Mouse (Mus musculus) adrenal gland, postnatal 0 days (tissue): ENCODE results near the gene Olfr845. TPM values are rescaled to one million over a fixed set of nuclear protein-coding genes. Genes with fewer than 3 reads are reported as not detected.

Experiments
- polyA plus RNA-seq: library from polyadenylated mRNA; unstranded; fragments of >200 nt; fragmentation: Nextera tagmentation; extraction: Ambion mirVana; gene quantifications from 2 replicates; pipeline ENCODE4 v1.2.1, GENCODE M21; 2015

Gene Olfr845
- not detected in 2 replicates for polyA plus RNA-seq

GRCm38 (mm10) chr9:19336157-19336556 lies at the start of gene Olfr845:
Gene Olfr845, plus strand, starts transcription at chr9:19336457.

GRCm38 (mm10) chr9:19316047-19316446 lies 20.2 kb upstream of the Olfr845 start, which contains the start of gene Olfr844:
Gene Olfr844, plus strand, starts transcription at chr9:19316347.

GRCm38 (mm10) chr9:19363905-19364304 lies 27.6 kb downstream of the Olfr845 start, which contains the start of gene Olfr846:
Gene Olfr846, minus strand, starts transcription at chr9:19364005.

GRCm38 (mm10) chr9:19378569-19378968 lies 42.3 kb downstream of the Olfr845 start, which contains the start of gene Olfr847:
Gene Olfr847, minus strand, starts transcription at chr9:19378669.

Other genes with a start within 250 kb of the Olfr845 start
- not detected in 2 replicates for gene Olfr836, start 216.1 kb upstream of the Olfr845 start, polyA plus RNA-seq
- gene Olfr837, start 200.1 kb upstream of the Olfr845 start, polyA plus RNA-seq, result not detected in 2 replicates
- gene Olfr839-ps1, start 159.1 kb upstream of the Olfr845 start, polyA plus RNA-seq, result not detected in 2 replicates
- not detected in 2 replicates for gene Olfr843, start 84.5 kb upstream of the Olfr845 start, polyA plus RNA-seq
- gene Olfr844, start 20.1 kb upstream of the Olfr845 start, polyA plus RNA-seq, result not detected in 2 replicates
- gene Olfr846, start 27.5 kb downstream of the Olfr845 start, polyA plus RNA-seq, result not detected in 2 replicates
- gene Olfr847, start 42.2 kb downstream of the Olfr845 start, polyA plus RNA-seq, result not detected in 2 replicates
- not detected in 2 replicates for gene Olfr849, start 103.8 kb downstream of the Olfr845 start, polyA plus RNA-seq
- gene Olfr850, start 141.8 kb downstream of the Olfr845 start, polyA plus RNA-seq, result not detected in 2 replicates
- gene Olfr851, start 156.8 kb downstream of the Olfr845 start, polyA plus RNA-seq, result not detected in 2 replicates
- not detected in 2 replicates for gene Olfr853, start 204.6 kb downstream of the Olfr845 start, polyA plus RNA-seq
- not detected in 2 replicates for gene Olfr854, start 230.9 kb downstream of the Olfr845 start, polyA plus RNA-seq
- not detected in 2 replicates for gene Olfr855, start 246.2 kb downstream of the Olfr845 start, polyA plus RNA-seq